Mouse (Mus musculus) sigmoid colon, adult 10 weeks (tissue): ENCODE measurements around the gene Lonp2. TPM values are rescaled to one million over a fixed set of nuclear protein-coding genes. Genes with fewer than 3 reads are reported as not detected.

Source experiments
- polyA plus RNA-seq: library from polyadenylated mRNA; stranded (reverse); fragments of 350-450 nt; fragmentation: Illumina TruSeq; extraction: RNeasy Lipid Tissue Mini Kit (QIAGEN cat#74804); gene quantifications from one replicate; pipeline ENCODE4 v1.2.3, GENCODE M21; 2014; ENCODE audit warnings: low read depth, low replicate concordance

The Lonp2 gene
- 59.6 TPM for polyA plus RNA-seq

DNA sequence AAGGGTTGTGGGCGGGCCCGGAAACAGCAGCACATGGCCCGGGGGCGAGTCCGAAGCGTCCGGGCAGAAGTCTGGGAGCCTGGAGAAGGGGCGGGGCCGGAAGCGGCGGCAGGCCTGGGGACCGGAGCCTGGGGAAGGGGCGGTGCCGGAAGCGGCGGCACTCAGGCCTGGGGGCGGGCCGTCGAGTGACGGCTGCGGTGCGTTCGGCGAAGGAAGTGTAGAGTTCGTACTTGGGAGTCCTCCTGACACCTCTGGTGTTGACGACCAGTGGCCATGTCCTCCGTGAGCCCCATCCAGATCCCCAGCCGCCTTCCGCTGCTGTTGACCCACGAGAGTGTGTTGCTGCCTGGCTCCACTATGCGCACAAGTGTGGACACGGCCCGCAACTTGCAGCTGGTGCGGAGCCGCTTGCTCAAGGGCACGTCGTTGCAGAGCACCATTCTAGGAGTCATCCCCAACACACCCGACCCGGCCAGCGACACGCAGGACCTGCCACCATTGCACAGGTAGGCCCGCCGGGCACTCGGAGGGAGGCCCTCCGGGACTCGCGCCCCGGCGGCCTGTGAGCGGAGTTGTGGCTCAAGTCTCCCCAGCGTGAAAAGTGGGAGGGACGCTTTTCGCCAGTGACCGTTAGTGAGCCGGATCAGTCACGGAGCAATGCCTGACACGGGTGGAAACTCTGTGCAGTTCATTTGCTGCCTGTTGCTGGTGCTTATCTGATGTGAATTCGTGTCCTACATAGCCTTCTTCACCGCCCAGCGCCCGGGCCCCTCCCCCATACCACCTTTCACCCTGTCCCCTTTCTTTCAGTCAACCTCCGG, at the start of gene Lonp2:
Gene Lonp2 (plus strand): TSS at position 133 of the 821 bp plus-strand sequence.

GRCm38 (mm10) chr8:86580458-86580857, 43.4 kb upstream of the Lonp2 start, which contains the start of gene Abcc12:
Gene Abcc12, minus strand, starts transcription at chr8:86580686.

DNA sequence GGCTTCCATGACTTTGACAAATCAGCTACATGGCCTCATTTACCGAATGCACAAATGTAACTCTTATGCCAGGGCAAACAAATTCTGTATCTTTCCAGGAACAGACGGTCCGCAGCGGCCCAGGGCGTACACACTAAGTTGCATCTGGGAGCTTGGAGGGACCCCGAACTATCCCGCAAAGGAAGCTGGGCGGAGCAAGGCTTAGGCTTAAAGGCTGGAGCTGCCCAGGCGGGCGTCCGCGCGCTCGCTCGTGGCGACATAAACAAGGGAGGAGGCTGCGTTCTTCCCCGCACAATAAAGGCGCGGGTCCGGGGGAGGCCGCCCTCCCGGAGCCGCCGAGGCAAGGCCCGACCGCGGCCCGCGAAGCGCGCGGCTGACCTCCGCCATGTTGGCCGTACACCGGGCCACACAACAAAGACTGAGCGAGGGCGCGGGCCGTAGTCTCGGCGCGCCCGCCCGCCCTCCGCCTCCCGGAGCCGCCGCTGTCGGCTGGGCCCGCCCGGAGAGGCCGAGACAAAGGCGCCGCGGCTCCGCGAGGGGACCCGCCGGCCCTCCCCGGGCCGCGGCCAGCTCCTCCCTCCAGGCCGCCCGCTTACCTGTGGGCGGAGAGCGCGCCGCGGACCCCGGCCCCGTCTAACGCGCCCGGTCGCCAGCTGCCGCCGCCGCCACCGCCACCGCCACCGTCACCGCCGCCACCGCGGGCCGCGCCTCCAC, 121.5 kb downstream of the Lonp2 start, which contains the start of the genes Gm10638 and Siah1a:
Gene Gm10638 (plus strand): TSS at position 479 of the 714 bp plus-strand sequence.
Gene Siah1a (minus strand): TSS at position 714 of the 714 bp plus-strand sequence.

Other genes starting within 250 kb of the Lonp2 start
- gene Abcc12, start 43.4 kb upstream of the Lonp2 start, polyA plus RNA-seq, result not detected
- not detected for gene Gm10638, start 121.7 kb downstream of the Lonp2 start, polyA plus RNA-seq
- 49.4 TPM for gene Siah1a, start 121.9 kb downstream of the Lonp2 start, polyA plus RNA-seq